Mouse (Mus musculus): ENCODE measurements around the gene Cdk5r1.

Cdk5r1 gene

DNA sequence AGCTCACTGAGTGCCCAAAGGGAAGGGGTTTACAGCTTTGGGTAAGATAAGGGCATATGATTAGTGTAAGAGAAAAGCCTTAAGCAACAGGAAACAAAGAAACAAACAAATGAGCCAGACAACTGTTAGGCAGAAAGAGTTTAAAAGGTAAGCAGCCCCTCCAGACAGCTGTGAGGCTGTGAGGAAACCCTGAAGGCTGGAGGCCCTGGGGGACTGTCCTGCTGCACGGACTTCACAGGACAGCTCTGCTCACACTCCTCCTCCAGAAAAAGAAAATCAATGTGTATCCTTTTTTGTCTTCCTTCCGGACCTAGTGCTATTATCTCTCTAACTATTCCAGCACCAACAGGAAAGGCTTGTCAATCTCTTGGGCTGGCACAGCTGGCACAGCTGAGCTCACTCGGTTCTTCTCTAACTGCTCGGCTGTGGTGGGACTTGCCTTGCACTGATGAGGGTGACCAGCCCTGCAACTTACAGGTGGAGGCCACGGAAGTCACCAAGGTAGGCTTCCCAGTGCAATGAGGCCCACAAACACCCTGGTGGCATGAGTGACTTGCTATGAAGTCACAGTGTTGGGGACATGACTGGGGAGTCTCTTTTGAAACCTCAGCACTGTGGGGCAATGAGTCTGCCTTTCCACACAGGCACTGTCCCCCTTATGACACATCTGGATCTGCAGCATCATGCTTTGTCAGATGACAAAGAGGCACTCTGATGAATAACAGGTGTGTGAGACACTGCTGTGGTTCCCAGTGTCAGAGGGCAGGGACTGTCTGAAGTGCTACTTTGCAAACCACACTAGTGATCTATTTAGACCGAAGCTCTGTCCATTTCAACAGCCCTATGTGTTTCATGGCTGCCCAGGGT is 27.9 kb downstream of the Cdk5r1 start:
- no peak for DNase-seq (ENCODE audit: low spot score)

DNA sequence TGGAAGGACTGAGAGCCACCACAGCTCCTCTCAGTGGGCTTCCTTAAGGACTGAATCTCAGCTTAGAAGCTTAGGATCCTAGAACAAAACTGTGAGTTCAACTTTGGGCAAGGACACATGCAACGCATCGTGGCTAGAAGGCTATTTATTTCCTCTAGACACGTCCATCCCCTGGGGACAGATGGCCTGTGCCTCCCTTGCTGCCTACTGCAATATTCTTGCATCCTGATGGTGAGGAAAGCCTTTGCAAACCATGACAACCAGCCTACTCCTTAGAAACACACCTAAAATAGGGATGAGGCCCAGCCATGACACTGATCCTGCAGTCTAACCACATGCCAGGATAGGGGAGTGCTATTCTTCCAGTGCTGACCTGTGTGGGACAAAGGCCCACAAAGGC is 28.8 kb downstream of the Cdk5r1 start:
- no peak for DNase-seq (ENCODE audit: low spot score)

DNA sequence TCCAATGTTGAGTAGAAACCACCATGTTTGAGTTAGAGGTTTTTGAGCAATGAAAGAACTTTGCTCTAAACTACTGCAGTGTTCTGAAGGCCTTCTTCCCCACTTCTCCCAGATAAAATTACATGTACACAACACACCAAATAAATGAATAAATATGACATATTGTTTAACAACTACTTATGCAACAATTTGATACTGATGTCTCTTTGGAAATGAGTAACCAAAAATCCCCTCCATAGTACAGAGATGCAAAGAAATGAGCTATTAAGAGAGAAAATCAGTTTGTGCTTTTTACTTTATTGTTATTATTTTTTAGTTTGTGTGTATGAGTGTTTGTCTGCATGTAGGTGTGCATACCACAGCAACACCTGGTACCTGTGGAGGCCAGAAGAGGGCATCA is 29.7 kb downstream of the Cdk5r1 start:
- DNase-seq (ENCODE audit: low spot score): no peak

DNA sequence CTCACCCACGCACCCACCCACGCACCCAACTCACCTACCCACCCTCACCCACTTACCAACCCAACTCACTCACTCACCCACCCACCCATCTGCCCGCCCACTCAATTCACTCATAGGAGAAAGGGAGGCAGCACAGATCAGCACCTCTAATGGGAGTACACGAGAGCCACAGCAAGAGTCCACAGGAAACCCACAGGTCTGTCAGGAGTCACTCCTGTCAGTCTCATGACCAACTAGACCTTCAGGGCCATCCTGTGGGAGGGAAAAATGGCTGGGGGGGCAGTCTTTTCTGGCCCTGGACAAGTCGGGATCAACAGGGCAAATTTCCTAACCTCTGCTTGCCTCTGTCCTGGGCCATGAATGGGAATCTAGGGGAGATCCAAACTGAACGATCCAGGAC is 31.0 kb downstream of the Cdk5r1 start:
- DNase-seq (ENCODE audit: low spot score): no peak

DNA sequence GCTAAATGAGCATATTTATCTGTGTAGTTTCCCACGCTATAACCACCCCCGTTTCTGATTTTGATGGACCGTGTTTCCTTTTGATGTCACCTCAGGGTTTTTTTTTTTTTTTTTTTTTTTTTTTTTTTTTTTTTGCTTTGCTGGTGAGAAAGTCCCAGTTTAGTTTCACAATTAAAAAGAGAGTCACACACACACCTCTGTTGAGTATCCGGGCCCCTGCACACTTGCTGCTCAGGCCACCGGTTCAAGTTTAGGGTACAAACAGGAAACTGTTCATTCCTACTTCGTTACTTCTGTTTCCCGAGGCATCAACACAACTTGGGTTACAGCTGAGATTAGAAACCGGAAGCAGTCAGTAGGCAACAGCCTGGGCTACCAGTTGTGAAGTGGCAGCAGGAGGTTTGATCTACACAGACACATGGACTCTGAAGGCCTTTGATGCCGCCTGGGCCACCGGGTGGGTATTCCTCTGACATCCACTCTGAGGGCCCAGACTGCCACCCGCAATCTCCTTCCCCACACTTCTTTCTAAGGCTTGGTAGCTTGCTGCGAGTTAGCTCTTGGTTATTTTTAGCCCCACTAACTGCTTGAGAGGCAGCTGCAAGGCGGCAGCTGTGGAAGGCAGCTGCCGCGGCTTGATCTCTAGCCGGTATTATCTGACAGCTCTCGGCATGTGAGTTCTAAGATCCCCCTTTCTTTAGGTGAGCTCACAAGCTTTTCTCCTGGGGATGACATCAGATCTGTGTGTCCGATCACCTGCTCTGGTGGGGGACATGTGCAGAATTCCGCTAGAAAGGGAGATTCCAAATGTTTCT is 31.7 kb downstream of the Cdk5r1 start:
- DNase-seq (ENCODE audit: low spot score): no peak

DNA sequence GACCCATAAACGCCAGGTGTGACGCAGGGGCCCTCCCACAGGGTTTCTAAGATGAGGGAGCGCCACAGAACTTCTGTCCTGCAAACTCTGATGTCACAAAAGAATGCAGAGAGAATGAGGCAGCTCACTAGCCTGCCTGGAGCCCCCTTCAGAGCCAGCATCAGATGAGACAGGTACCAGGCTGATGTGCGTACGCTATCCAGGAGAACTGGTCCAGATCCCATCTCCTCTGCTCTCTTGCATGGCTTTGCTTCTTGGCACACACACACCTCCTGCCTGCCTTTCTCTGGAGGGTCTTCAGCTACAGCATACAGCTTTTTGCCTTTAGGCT is 32.3 kb downstream of the Cdk5r1 start:
- DNase-seq (ENCODE audit: low spot score): no peak

DNA sequence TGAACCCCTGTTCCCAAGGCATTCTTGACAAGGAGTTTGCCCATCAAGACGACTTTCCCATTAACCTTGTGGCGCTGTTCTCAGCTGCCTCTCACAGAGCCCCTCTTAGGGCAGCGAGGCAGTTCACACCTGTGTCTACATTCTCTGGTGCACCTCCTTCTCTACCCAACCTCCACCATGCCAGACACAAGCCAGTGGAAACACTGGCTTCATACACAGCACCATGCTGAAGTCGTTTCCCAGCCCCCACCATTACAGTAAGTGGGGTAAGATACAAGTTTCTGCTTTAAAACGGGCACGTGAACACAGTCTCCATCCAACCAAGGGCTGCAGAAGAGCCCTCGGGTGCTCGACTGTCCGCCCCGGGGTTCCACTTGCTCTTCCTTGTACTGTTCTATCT is 33.3 kb downstream of the Cdk5r1 start:
- no peak for DNase-seq (ENCODE audit: low spot score)

DNA sequence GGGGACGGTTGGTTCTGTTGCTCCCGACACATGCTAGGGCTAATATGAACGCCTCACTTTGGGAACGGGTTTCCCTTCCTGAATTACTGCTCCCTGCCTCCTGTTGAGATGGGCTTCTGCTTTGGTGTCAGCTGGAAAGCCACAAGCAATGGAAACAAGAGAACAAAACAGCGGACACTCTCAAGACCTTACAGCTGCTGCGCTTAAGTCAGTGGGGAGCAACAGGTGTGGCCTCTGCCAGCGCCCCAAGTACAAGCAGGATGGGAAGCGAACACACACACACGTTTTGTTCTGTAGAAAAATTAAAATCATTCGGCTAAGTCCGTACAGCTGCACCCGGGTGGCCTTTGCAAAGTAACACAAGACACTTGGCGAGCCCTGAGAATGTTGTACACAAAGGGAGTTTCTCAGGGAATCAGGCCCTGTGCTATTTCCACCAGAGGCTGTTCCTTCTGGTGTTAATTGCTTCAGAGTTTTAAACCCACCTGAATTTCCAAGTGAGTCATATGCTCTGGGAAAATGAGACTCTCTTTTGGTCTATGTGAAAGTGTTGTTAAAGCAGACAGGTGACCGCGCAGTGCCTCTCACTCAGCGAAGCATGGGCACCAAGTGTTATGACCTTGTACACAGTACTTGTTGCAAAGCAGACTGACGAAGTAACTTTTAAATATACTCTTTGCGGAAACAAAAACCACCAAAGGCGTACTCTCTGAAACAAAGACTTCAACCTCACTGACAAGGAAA is 35.7 kb downstream of the Cdk5r1 start:
- DNase-seq (ENCODE audit: low spot score): no peak

DNA sequence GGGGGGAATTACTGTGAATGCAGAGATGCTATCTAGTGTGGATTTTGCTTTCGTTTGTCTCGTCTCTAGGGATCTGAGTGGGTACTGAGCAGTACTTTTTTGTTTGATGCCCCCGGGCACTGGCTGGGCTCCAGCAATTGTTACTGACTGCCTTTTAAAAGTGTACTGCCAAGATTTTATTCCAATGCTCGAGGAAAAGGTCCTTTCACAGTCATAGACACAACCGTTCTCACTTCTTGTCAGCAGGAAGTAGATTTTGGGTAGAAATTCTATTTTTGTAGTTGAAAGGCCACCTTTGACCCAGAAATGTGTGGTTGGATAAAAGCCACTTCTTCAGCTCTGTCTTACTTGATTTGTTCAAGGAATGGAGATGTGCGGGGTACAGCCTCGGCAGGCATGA is 37.0 kb downstream of the Cdk5r1 start:
- DNase-seq (ENCODE audit: low spot score): no peak

DNA sequence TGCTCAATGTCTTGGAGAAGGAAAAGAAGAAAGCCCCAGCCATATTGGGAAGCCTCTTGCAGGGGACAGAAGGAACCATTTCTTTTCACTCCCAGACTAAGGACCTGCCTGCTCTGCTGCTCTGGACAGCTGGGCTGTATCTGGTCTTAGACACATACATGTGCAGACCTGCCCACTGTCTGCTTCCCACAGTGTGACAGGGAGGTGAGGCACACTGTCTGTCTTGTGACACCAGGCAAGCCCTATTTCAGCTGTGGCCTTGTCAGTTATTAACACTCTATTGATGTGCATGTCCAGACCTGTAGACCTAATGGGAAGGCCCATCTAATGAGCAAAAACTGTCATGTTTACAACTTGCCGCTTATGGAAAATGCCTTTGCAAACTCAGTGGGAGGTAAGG is 38.5 kb downstream of the Cdk5r1 start:
- DNase-seq (ENCODE audit: low spot score): no peak

DNA sequence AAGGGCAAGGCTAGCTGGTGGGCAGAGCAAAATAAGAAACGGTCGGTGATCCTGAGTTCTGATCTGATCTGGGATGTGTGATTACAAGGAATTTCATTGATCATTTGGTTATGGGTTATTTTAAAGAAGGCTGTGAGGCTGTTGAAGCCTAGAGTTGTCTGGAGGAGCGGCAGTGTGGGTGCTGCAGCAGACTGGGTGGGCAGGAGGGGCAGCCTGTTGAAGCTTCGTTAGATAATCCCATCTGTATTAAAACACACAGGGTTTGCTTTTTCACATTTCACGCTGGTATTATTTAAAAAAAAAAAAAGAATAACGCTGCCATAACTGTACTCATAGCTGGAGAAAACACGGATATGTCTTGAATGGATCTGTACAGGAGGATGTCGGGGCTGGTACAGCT is 39.1 kb downstream of the Cdk5r1 start:
- DNase-seq (ENCODE audit: low spot score): no peak

DNA sequence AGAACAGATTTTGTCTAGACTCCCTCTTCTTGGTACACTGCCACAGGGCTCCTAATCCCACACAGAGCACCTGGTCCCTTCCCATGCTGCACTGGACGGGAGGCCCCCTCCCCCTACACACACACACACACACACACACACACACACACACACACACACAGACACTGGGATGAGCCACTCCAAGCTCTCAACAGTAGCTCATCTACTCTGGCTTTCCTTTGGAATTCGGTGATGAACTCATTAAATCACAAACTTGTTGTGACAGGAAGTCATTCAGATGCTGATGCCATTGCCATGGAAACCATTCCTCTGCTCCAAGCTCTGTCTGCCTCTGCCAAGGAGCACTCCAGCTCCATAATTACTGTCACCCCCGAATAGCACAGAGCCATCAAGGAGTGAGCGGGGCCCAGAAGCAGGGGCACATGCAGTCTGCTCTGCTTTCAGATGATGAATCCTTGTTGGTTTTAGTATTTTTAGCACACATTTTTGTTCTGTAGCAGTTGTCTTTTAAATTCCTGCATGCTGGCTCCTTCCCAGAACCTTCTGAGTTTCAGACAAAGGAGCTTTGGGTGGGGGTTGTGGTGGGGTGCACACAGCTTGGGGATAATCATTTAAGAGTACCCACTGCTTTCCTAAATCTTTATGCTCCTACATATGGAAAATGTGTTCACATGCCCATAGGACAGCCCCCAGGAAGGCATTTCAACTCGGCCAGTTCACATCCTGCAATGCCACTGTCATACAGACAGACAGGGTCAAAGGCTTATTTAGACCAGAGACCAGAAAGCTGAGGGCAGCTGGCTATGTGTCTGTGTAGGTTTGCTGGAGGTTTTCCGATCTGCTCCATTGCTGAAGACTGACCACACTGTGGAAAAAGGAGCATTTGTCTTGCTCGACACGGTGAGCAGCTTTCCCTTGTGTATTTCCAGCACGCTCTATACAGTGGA is 41.9 kb downstream of the Cdk5r1 start:
- DNase-seq (ENCODE audit: low spot score): no peak

DNA sequence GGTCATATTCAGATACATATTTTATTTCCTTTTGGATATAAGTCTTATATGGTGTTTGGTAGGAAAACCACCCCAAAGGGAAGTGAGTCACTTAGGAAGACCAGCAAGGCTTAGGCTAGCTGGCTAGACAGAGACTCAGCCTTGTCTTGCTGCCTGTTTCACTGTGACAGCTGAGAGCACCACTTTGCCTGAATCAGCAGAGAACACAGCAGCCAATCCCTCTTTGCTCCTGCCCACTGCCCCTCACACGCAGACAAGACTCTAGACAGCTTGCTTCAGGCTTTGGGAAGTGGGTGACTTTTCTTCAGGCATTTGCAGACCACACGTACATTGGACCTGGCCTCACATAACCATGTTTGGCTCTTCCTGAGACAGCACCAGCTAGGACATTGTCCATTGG is 44.3 kb downstream of the Cdk5r1 start:
- no peak for DNase-seq (ENCODE audit: low spot score)

DNA sequence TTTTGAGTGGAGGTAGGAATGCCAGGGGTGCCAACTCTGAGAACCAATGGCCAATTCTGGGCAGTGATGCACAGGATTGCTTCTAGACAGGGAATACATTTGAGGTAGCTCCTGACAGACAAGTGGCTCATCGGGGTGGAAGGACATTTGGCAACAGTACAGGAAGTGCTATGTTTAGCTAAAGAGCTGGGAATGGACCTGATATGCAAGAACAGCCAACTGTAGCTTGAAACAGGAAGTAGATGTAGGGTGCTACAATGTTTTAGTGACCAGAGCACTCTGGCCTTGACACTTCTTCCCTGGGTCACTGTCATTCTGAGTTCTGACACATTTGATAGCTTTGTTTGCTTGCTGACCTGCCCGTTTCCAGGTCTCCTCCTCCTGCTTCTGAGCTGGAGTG is 46.0 kb downstream of the Cdk5r1 start:
- DNase-seq (ENCODE audit: low spot score): no peak

DNA sequence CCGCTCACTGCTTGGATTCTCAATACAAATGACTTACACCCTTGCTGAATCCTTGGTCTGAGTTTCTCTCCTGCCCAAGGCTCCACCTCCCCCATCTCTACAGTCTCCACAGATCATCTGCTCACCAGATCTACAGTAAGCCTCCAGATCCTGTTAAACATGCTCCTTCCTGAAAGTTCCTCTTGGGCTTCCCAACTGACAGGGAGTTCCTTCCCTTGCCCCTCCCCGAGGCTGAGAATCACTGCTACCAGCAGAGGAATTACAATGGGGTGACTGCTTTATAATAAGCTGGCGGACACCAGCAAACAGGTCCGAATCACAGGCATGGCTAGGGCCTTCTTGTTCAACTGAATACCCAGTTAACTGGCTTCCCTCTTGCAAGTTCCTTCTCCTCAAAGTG is 46.6 kb downstream of the Cdk5r1 start:
- DNase-seq (ENCODE audit: low spot score): no peak

DNA sequence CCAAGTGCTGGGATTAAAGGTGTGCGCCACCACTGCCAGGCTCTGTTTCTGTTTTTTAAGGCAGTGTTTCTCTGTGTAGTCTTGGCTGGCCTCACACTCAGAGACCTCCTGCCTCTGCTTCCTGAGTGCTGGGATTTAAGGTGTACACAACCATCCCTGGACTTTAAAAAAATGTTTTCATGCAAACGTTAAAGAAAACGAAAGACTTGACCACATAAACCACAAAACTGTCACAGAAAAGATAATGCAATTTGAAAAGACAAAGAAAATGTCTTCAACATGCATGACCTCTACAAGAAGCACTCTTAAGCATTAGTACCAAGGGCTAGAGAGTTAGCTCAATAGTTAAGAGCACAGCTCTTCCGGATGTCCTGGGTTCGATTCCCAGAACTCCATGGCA is 47.4 kb downstream of the Cdk5r1 start:
- no peak for DNase-seq (ENCODE audit: low spot score)

DNA sequence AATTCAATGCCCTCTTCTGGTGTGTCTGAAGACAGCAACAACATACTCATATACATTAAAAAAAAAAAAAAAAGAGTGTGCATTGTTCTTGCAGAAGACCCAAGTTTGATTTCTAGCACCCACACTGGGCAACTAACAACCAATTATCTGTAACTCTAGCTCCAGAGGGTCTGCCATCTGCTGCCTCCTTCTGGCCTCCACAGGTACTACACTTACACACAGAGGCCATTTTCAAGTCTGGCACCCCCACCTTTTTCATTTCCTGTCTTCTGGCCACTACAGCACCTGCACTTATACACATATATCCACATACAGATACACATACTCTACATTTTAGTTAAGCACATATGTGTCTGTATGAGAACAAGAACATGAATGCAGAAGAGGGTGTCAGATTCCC is 50.9 kb downstream of the Cdk5r1 start:
- no peak for DNase-seq (ENCODE audit: low spot score)

DNA sequence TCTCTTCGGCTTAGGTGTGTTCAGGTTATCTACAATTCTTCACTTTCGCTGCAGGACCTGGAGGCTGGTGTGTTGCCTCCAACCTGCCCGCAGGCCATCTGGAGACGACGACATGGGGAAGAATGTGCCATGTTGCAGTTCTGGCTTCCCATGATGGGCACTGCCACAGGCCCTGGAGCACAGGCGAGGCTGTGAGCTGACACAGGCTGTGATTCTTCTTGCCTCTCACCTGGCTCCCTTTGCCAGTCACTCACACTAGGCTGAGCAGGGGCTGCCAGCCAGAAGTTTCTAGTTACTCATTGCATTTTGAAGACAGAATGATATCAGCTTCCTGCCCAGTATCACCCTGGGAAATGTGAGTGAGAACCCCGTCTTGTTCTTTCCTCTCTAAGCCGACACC is 52.3 kb downstream of the Cdk5r1 start:
- no peak for DNase-seq (ENCODE audit: low spot score)
